Mouse (Mus musculus): ENCODE results near the gene Dnah7b.
"Not testable (repeated sequence)": the region's sequence is repeated elsewhere in the genome, so short reads cannot be mapped to it uniquely, and the experiment has no call there.

DNA sequence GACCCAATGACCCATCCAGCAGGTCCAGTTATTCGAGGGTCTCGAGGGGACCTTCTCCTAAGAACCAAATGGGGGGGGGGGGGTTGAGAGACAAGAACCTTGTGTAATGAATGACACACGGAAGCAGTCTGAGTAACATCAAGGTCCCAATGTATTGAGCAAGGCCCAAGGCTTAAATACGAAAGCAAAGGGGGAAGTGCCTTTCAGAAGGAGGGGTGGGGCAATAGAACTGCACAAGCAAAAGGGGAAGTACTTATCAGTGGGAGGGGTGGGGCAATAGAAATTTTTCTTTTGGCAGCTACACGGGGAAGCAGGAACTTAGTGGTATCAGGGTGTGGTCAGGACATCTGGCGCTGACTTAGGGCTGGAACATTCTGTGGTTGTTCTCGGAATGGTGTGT lies 348.7 kb downstream of the Dnah7b start:
- not testable (repeated sequence) for TF ChIP-seq POLR2A (IDR thresholded peaks at IDR 0.05; ENCODE audit: insufficient read length, low read depth); USF1 (IDR thresholded peaks at IDR 0.05; ENCODE audit: low read depth); MAX (IDR thresholded peaks at IDR 0.05; ENCODE audit: low read depth); SRF (IDR thresholded peaks at IDR 0.05; ENCODE audit: control insufficient read depth, insufficient read length, low read depth); TCF12 (IDR thresholded peaks at IDR 0.05; ENCODE audit: insufficient read depth, poor library complexity, severe bottlenecking); MYOD1 (IDR thresholded peaks at IDR 0.05; ENCODE audit: control insufficient read depth in 1 of 3, insufficient read length in 2 of 3, low read depth in 2 of 3); TCF3 (IDR thresholded peaks at IDR 0.05; ENCODE audit: insufficient read length, low read depth); CEBPB (IDR thresholded peaks at IDR 0.05; ENCODE audit: insufficient read depth, poor library complexity, severe bottlenecking); POLR2AphosphoS2 (IDR thresholded peaks at IDR 0.05; ENCODE audit: insufficient read length, low read depth); MYOG (IDR thresholded peaks at IDR 0.05; ENCODE audit: control insufficient read depth in 1 of 3, insufficient read depth in 1 of 3, insufficient read length in 2 of 3, low read depth in 2 of 3)

All from myocyte (in vitro differentiated cells).